Mouse (Mus musculus): ENCODE measurements around the gene Cd9. TPM values are rescaled to one million over a fixed set of nuclear protein-coding genes. Genes with fewer than 3 reads are reported as not detected.

Gene Cd9
- polyA plus RNA-seq, 1 experiment = 894 TPM

Other genes with a start within 250 kb of the Cd9 start
- 0.04 TPM in 1 of 2 replicates, not detected in the other for gene Tuba3a, start 208.7 kb downstream of the Cd9 start, polyA plus RNA-seq (2012; rRNA removed)
- 101 and 118 TPM in 2 replicates for gene Ltbr, start 180.9 kb downstream of the Cd9 start, polyA plus RNA-seq (2012; rRNA removed)
- gene Scnn1a, start 174.1 kb downstream of the Cd9 start, polyA plus RNA-seq (2012; rRNA removed) = 2.9 and 3.9 TPM in 2 replicates
- gene Tnfrsf1a, start 145.4 kb downstream of the Cd9 start, polyA plus RNA-seq (2012; rRNA removed) = 140 and 152 TPM in 2 replicates
- 17.5 and 18.7 TPM in 2 replicates for gene Plekhg6, start 114.0 kb downstream of the Cd9 start, polyA plus RNA-seq (2012; rRNA removed)
- gene Vwf, start 52.0 kb upstream of the Cd9 start, polyA plus RNA-seq (2012; rRNA removed) = 37.8 and 57.5 TPM in 2 replicates
- 0.04 and 0.19 TPM in 2 replicates for gene Ano2, start 195.6 kb upstream of the Cd9 start, polyA plus RNA-seq (2012; rRNA removed)

Data from urinary bladder, adult 2 months (tissue).